Mouse (Mus musculus): ENCODE results near the gene Cldn15. TPM values are rescaled to one million over a fixed set of nuclear protein-coding genes. Genes with fewer than 3 reads are reported as not detected.
"Not testable (repeated sequence)": the region's sequence is repeated elsewhere in the genome, so short reads cannot be mapped to it uniquely, and the experiment has no call there.

The Cldn15 gene
- total RNA-seq, 2 experiments from 2014 or later = 0.30 to 0.32 TPM

- Histone ChIP-seq H3K27ac (no peak overlapping the region), H3K4me3 (no peak overlapping the region)
- no peak for DNase-seq (ENCODE audit: extremely low spot score in 1 of 2, low spot score in 2 of 2)
- intact Hi-C loops (cut with DNase I) = no loop called here
- TF ChIP-seq CTCF (IDR thresholded peaks at IDR 0.05) = peak; percentile 54
These were observed 30.3 kb upstream of the Cldn15 start for GRCm38 (mm10) chr5:136935905-136936695.

- intact Hi-C loops (cut with DNase I) = no loop called here
- H3K27ac ChIP-seq = no peak overlapping the region
- no peak overlapping the region for H3K4me3 ChIP-seq
- DNase-seq (ENCODE audit: extremely low spot score in 1 of 2, low spot score in 2 of 2) = no peak
- TF ChIP-seq CTCF (IDR thresholded peaks at IDR 0.05) = no peak
These were observed 29.7 kb upstream of the Cldn15 start for GRCm38 (mm10) chr5:136936750-136937149.

- DNase-seq (ENCODE audit: extremely low spot score in 1 of 2, low spot score in 2 of 2) = no peak
- Histone ChIP-seq H3K27ac (no peak overlapping the region), H3K4me3 (no peak overlapping the region)
- TF ChIP-seq CTCF (IDR thresholded peaks at IDR 0.05) = no peak
- intact Hi-C loops (cut with DNase I) = no loop called here
These were observed 28.8 kb upstream of the Cldn15 start for GRCm38 (mm10) chr5:136937621-136938020.

- Histone ChIP-seq H3K4me3 (no peak overlapping the region), H3K27ac (no peak overlapping the region)
- intact Hi-C loops (cut with DNase I) = no loop called here
- DNase-seq (ENCODE audit: extremely low spot score in 1 of 2, low spot score in 2 of 2) = no peak
- TF ChIP-seq CTCF (IDR thresholded peaks at IDR 0.05) = peak; percentile 46
These were observed 27.1 kb upstream of the Cldn15 start for GRCm38 (mm10) chr5:136939284-136939683.

GRCm38 (mm10) chr5:136940029-136940428, 26.4 kb upstream of the Cldn15 start:
- H3K4me3 ChIP-seq; H3K27ac ChIP-seq; DNase-seq (ENCODE audit: extremely low spot score in 1 of 2, low spot score in 2 of 2); intact Hi-C loops (cut with DNase I): not testable (repeated sequence)

GRCm38 (mm10) chr5:136940845-136941560, 25.4 kb upstream of the Cldn15 start:
- intact Hi-C loops (cut with DNase I) = no loop called here
- H3K27ac ChIP-seq = no peak overlapping the region
- no peak for TF ChIP-seq CTCF (IDR thresholded peaks at IDR 0.05)
- H3K4me3 ChIP-seq = no peak overlapping the region
- no peak for DNase-seq (ENCODE audit: extremely low spot score in 1 of 2, low spot score in 2 of 2)

- H3K27ac ChIP-seq = no peak overlapping the region
- no peak for TF ChIP-seq CTCF (IDR thresholded peaks at IDR 0.05)
- intact Hi-C loops (cut with DNase I) = no loop called here
- no peak overlapping the region for H3K4me3 ChIP-seq
- DNase-seq (ENCODE audit: extremely low spot score in 1 of 2, low spot score in 2 of 2) = no peak
These were observed 23.6 kb upstream of the Cldn15 start for GRCm38 (mm10) chr5:136942781-136943180.

- Histone ChIP-seq H3K4me3 (no peak overlapping the region), H3K27ac (no peak overlapping the region)
- intact Hi-C loops (cut with DNase I) = no loop called here
- no peak for DNase-seq (ENCODE audit: extremely low spot score in 1 of 2, low spot score in 2 of 2)
- no peak for TF ChIP-seq CTCF (IDR thresholded peaks at IDR 0.05)
These were observed 23.0 kb upstream of the Cldn15 start for GRCm38 (mm10) chr5:136943382-136943781.

GRCm38 (mm10) chr5:136945084-136945483, 21.3 kb upstream of the Cldn15 start:
- DNase-seq (ENCODE audit: extremely low spot score in 1 of 2, low spot score in 2 of 2) = no peak
- Histone ChIP-seq H3K27ac (no peak overlapping the region), H3K4me3 (no peak overlapping the region)
- no peak for TF ChIP-seq CTCF (IDR thresholded peaks at IDR 0.05)
- intact Hi-C loops (cut with DNase I) = no loop called here

- Histone ChIP-seq H3K27ac (no peak overlapping the region), H3K4me3 (no peak overlapping the region)
- intact Hi-C loops (cut with DNase I) = no loop called here
- DNase-seq (ENCODE audit: extremely low spot score in 1 of 2, low spot score in 2 of 2) = no peak
- TF ChIP-seq CTCF (IDR thresholded peaks at IDR 0.05) = no peak
These were observed 18.5 kb upstream of the Cldn15 start for GRCm38 (mm10) chr5:136947874-136948273.

GRCm38 (mm10) chr5:136949551-136950336, 16.7 kb upstream of the Cldn15 start:
- intact Hi-C loops (cut with DNase I); H3K27ac ChIP-seq; H3K4me3 ChIP-seq; DNase-seq (ENCODE audit: extremely low spot score in 1 of 2, low spot score in 2 of 2): not testable (repeated sequence)

GRCm38 (mm10) chr5:136950521-136950920, 15.9 kb upstream of the Cldn15 start:
- no peak for TF ChIP-seq CTCF (IDR thresholded peaks at IDR 0.05)
- no peak for DNase-seq (ENCODE audit: extremely low spot score in 1 of 2, low spot score in 2 of 2)
- intact Hi-C loops (cut with DNase I) = no loop called here
- Histone ChIP-seq H3K27ac (no peak overlapping the region), H3K4me3 (no peak overlapping the region)
